Mouse (Mus musculus) thymus, adult 2 months (tissue): ENCODE results near the gene Taf1b.

Source experiments
- CTCF ChIP-seq: fragments of 200-500 bp; IDR thresholded peaks from 2 replicates; pipeline ENCODE4 v1.5.1; 2012; ENCODE audit warnings: mild to moderate bottlenecking, control low read depth, low read length, moderate library complexity, borderline replicate concordance; ENCODE audit not compliant: control insufficient read depth, poor library complexity, insufficient read depth; ENCODE audit errors: extremely low read depth
- POLR2A ChIP-seq: fragments of 200-500 bp; IDR thresholded peaks from 2 replicates; pipeline ENCODE4 v1.6.1; 2012; ENCODE audit warnings: mild to moderate bottlenecking, low read length, control low read depth, moderate library complexity; ENCODE audit not compliant: control insufficient read depth, poor library complexity, insufficient read depth; ENCODE audit errors: extremely low read depth

- TF ChIP-seq POLR2A (no peak), CTCF (no peak)
Measured at GRCm38 (mm10) chr12:24517118-24517517, 19.0 kb downstream of the Taf1b start.
